Mouse (Mus musculus) macrophage (primary cell): ENCODE results near the gene Acvr2a. TPM values are rescaled to one million over a fixed set of nuclear protein-coding genes. Genes with fewer than 3 reads are reported as not detected.

ENCODE experiments used
- H3K27ac ChIP-seq: fragments of 350-480 bp; formaldehyde crosslinking; 2 replicates; pipeline ENCODE4 v1.9.0; 2021
- H3K36me3 ChIP-seq: fragments of 350-480 bp; formaldehyde crosslinking; 2 replicates; pipeline ENCODE4 v1.9.0; 2021; ENCODE audit errors: inconsistent target
- H3K4me3 ChIP-seq: fragments of 350-480 bp; formaldehyde crosslinking; 2 replicates; pipeline ENCODE4 v1.9.0; 2021; ENCODE audit errors: inconsistent target
- H3K79me2 ChIP-seq: fragments of 350-480 bp; formaldehyde crosslinking; 2 replicates; pipeline ENCODE4 v1.9.0; 2021; ENCODE audit errors: inconsistent target
- WGBS: methylation state at CpG from one replicate; pipeline ENCODE4 v1.1.7; 2026; ENCODE audit warnings: inconsistent platforms; ENCODE audit not compliant: missing documents; 5-methylcytosine and 5-hydroxymethylcytosine counted together
- polyA plus RNA-seq: library from polyadenylated mRNA; stranded (reverse); fragments of 250-400 nt; gene quantifications from 3 replicates; pipeline ENCODE4 v1.2.4, GENCODE M21; 2018; ENCODE audit warnings: inconsistent platforms
- total RNA-seq, 78 experiments: library from RNA; depleted of rRNA; stranded (reverse); fragments of 250-400 nt; gene quantifications; 1 replicate in 9 of 78; 2 replicates in 24 of 78; 3 replicates in 43 of 78; 4 replicates in 2 of 78; pipeline ENCODE4 v1.2.4; 2018; ENCODE audit warnings: inconsistent platforms in 56 of 78

The Acvr2a gene
- 10 to 100 TPM in 18 of 26 experiments, 1 to 10 TPM in 8; 6.9 to 18.0 (median 12.0) TPM for total RNA-seq (2018; cell fraction: chromatin; rRNA removed)
- 1 to 10 TPM; 2.3 to 5.6 (median 3.6) TPM for total RNA-seq (2018; cell fraction: cytosol; rRNA removed)
- total RNA-seq (2018; cell fraction: nucleus; rRNA removed): 10 to 100 TPM in 18 of 26 experiments, 1 to 10 TPM in 8; 7.6 to 19.5 (median 12.6) TPM
- 2.2 to 2.4 TPM (median 2.4 TPM) in 3 replicates for polyA plus RNA-seq

DNA sequence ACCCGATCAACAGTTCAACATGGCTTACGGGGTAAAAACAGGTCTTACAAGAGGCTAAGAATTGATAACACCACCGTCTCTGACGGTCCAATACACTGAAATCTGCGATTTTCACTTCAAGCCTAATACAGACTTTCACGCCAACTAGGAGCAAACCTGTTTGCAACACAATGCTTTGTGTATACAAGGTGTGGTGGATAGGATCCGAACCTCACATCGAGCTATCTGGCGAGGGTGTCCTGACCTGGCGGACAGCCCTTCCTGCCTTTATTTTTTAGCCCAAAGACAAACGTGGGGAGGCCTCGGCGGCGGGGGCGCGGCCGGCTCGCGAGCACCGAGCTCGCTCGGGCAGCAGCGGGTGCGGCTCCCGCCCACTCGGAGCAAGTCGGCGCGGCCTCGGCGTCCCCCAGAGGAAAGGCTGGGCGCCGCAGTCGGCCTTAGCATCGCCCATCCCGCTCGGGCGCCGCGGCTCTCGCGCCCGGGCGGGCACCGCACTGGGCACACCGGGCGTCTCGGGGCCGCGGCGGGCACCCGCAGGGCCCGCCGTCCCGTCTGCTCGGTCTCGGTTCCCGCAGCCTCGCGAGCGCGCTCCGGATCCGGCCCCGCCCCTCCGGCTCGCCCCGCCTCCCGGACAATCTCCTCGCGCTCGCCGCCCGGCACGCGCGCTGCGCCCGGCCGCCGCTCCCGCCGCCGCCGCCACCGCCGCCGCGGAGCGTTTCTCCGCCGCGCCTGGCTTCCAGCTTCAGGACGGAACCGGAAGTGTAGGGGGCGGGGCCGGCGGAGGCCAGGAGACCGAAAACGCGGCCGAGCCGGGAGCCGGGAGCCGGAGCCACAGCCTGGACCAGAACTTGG is at the start of gene Acvr2a:
Gene Acvr2a (plus strand): TSS at position 739 of the 852 bp plus-strand sequence.
- no peaks in the 10 kb centered on the region for H3K36me3 ChIP-seq
- peak within 1 kb of the TSS; percentile 74 for H3K4me3 ChIP-seq
- H3K27ac ChIP-seq: 0 out of 2 replicates have a peak within 1 kb of the TSS, but pooled peaks have one; percentile 7
- whole genome bisulfite sequencing: under 1% methylated on average over 68 of the region's 105 CpGs
- H3K79me2 ChIP-seq: peaks cover 34% of the 10 kb centered on the region

DNA sequence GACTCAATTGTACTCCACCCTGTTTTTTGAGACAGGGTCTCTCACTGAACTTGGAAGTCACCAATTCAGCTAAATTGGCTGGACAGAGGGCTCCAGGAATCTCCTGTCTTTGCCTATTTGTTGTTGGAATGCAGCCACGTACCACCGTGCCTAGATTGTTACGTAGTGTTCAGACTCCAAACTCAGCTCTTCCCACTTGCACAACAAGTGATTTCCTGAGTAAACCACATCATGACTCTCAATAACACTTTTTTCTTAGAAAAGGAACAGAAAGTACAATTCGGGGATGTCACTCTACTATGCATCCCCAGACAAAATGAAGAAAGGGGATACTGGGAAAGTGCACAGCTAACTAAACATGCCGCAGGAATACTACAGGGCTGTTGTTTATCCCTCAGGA is 47.4 kb upstream of the Acvr2a start:
- WGBS: 3% methylated on average over 5 of the region's 5 CpGs
- no peak overlapping the region for H3K4me3 ChIP-seq
- no peaks in the 10 kb centered on the region for H3K36me3 ChIP-seq
- no peak overlapping the region for H3K27ac ChIP-seq
- H3K79me2 ChIP-seq: no peaks in the 10 kb centered on the region

DNA sequence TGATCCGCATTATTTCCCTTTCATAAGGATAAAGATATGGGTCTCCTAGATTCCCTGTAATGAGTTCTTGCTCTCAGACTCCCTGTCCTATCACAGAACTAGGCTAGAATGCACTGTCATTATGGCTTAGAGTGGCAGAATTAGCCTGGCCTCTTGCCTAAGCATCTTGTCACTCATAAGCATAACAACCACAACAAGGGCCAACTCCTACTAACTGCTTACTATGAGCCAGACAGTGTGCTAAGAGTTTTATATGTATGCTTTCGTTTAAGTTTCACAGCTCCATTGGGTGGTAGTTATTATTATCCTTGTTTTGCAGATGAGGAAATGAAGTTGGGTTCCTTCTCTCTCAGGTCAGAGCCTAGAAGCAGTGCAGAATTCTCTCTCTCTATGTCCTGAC is 46.1 kb upstream of the Acvr2a start:
- no peaks in the 10 kb centered on the region for H3K36me3 ChIP-seq
- H3K27ac ChIP-seq: no peak overlapping the region
- 52% methylated on average over 2 of the region's 2 CpGs for WGBS
- H3K4me3 ChIP-seq: no peak overlapping the region
- H3K79me2 ChIP-seq: no peaks in the 10 kb centered on the region

DNA sequence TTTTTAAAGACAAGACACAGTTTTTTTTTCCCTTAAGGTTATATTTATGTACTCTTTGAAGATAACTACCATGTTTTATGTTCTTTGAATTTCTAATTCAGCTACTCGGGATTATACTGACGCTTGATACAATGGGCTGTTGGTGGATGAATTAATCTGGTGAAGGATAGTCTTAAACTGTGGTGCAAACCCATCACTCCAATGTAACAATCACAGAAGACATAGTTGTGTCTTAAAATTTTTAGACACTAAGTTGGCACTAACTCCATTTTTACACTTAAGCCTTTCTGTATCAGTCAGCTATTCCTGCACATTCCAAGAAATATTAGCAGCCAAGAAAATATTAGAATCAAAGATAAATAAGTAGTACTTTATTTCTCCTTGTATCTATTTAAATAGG is 45.7 kb upstream of the Acvr2a start:
- 100% methylated on average over 2 of the region's 2 CpGs for WGBS
- Histone ChIP-seq H3K79me2 (no peaks in the 10 kb centered on the region), H3K27ac (no peak overlapping the region), H3K4me3 (no peak overlapping the region), H3K36me3 (no peaks in the 10 kb centered on the region)

DNA sequence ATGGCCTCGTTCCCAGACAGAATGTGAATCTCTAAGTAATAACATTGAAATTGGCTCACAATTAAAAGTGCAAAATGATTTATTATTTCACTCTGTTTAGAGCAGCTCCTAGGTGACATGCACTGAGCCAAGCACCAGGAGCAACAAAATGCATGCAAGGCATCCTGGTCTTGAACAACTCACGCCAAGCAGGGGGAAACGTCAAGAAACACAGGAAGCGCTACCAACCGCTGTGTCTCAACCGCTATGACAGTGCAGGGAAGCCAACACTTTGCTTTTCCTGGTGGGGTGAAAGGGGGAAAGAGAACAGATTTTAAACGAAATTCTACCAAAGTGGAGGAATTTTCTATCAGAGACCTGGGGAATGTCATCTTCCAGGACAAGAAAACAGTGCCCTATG is 43.8 kb upstream of the Acvr2a start:
- Histone ChIP-seq H3K27ac (no peak overlapping the region), H3K36me3 (no peaks in the 10 kb centered on the region), H3K79me2 (no peaks in the 10 kb centered on the region), H3K4me3 (no peak overlapping the region)
- WGBS: 61% methylated on average over 7 of the region's 7 CpGs

DNA sequence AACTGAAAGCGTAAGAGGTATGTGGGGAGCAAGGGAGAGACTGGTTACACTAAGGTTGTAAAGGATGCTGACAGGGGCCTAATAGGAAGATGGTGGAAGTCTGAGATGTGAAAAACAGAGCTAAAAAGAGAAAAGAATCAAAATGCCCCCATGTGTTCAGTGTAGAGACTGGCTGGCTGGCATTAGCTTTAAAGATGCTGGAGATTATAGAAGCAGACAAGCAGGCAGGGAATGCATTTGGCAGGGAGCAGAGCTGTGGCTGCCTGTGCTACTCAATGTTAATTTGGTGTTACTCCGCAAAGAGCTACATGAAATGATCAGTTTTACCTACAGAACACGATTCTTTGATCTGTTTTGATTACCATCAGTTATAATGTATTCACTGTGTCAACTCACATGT is 43.3 kb upstream of the Acvr2a start:
- no peaks in the 10 kb centered on the region for H3K79me2 ChIP-seq
- no peaks in the 10 kb centered on the region for H3K36me3 ChIP-seq
- 81% methylated on average over 3 of the region's 3 CpGs for WGBS
- H3K4me3 ChIP-seq: no peak overlapping the region
- H3K27ac ChIP-seq: no peak overlapping the region

DNA sequence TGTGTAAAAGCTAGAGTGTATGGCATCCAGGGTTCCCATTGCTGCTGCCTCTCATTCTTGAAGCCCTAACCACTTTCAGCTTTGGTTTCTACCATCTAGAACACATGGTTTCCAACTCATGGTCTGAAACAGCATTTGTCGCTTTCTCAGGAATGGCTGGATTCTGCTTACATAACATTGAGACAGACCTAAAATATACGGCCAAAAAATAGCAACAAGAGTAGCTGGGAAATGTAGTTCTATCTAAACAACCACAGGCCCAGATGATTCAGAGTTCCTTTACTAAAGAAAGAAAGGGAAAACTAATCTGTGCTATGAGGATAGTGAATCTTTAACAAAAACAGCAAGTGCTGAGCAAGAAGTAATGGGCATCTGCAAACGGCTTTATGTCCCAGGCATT is 38.6 kb upstream of the Acvr2a start:
- Histone ChIP-seq H3K4me3 (no peak overlapping the region), H3K79me2 (no peaks in the 10 kb centered on the region)
- 93% methylated on average over 3 of the region's 3 CpGs for WGBS

DNA sequence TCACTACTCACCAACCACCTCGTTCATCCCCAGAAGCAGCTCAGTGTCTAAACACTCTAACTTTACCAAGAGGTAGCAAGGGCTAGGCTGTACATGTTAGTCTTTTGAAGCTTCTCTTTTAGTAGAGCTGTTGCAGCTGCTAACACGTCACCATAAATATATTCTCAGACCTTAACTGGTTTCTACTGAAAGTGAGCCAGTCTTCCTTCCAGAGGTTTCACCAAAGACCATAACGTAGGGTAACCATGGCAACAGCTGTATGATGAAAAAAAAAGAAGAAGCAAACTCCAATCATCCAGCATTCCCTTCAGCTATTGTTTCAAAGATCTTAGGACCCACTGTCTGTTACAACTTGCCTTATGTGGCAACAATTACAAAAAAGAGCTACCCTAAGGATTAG is 25.0 kb upstream of the Acvr2a start:
- Histone ChIP-seq H3K4me3 (no peak overlapping the region), H3K27ac (no peak overlapping the region), H3K36me3 (no peaks in the 10 kb centered on the region), H3K79me2 (no peaks in the 10 kb centered on the region)
- WGBS: 72% methylated on average over 3 of the region's 3 CpGs

More for the DNA sequence above, 38.6 kb upstream of the Acvr2a start:
- no peaks in the 10 kb centered on the region for H3K36me3 ChIP-seq
- H3K27ac ChIP-seq: no peak overlapping the region

DNA sequence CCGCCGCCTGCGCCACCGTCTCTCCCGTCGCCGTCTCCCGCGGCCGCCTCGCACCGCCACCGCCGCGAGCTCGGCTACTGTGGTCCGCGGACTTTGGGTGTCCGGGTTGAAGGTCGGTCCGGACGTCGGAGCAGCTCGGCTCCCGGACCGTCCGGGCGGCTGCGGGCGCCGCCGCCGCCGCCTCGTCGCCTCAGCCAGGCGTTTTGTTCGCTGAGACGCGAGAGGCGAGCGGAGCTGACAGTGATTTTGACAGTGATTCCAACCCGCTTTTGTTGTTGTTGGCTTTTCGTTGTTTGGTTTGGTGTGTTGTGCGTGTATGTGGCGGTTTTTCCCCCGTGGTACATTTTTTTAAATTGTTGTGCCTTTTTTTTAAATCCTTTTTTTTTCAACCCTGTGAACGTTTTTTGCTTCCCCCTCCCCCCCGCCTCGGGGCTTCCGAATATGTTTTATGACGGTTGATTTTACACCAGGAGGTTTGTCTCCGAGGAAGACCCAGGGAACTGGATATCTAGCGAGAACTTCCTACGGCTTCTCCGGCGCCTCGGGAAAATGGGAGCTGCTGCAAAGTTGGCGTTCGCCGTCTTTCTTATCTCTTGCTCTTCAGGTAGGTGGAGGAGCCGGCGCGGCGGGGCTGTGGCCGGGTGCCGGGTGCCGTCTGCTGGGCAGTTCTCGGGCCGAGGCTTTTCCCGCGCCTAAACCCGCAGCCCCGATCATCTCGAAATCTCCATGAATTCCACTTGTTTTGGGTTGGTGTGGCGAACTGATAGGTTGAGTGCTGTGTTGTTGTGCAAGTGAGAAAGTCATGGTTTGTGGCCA is 522 bp downstream of the Acvr2a start:
- H3K27ac ChIP-seq: 0 out of 2 replicates have a peak overlapping the region, but pooled peaks have one; percentile 7
- WGBS: under 1% methylated on average over 76 of the region's 76 CpGs
- H3K36me3 ChIP-seq: no peaks in the 10 kb centered on the region
- H3K4me3 ChIP-seq: peak overlapping the region; percentile 74
- peaks cover 42% of the 10 kb centered on the region for H3K79me2 ChIP-seq

DNA sequence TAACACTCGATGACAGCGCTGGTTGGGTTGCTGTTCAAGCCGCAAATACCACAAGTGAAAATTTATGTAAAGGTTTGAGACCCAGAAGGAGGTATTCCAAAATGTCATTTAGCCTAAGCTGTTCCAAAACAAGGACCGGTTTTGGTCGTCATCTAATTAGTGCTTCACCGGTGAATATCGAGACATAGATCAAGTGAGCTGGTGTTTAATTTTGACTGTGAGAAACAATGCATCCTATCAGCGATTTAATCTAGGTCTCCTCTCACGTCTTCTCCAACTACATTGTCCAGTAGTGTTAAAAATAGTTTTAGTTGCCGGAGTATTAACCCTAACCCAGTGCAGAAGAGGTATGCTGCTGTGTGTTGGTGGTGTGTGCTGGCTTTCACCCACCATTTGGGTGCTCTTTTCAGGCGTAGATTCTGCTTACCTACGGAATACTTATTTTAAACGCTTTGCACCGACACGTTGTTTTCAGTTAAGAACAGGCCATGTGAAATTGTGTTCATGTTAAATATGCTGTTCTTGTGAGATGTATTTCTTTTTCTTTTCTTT is 1.2 kb downstream of the Acvr2a start:
- H3K27ac ChIP-seq: no peak overlapping the region
- peak overlapping the region; percentile 74 for H3K4me3 ChIP-seq
- no peaks in the 10 kb centered on the region for H3K36me3 ChIP-seq
- 7% methylated on average over 15 of the region's 15 CpGs for WGBS
- H3K79me2 ChIP-seq: peaks cover 49% of the 10 kb centered on the region

DNA sequence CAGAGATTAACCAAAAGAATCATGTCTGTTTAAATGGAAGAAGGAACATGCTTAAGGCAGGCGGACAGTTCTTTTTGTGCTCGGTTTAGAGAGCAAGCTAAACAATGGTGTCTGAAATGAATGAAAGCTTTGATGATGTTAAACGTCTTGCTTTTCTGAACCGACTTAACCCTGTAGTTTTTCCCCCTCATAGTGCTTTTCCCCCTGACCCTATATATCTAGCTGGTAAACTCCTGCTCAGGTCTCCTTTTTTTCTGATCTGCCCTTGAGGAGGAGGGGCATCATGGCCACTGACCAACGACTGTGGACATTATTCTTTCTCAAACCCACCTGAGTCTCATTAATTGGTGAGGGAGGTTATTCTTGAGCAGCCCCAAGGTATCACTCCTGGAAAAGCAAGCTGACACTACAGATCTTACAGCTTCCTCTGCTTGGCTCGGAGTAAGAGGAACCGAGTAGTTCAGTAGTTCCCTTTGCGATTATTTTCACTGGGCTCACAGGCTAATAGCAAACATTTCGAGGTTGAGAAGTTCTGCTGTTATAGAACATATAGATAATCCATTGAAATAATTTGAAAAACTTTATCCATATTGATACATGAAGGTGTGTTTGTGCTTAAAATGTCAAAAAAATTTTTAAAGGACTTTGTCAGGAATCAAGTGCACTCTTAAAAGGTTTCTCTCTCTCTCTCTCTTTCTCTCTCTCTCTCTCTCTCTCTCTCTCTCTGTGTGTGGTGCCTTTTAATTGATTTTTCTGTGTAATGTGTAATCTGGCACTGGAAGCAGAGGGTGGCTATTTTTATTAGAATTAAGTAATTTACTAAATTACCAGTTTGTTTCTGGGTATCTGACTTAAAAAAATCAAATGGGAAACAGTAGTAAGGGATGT is 2.5 kb downstream of the Acvr2a start:
- peaks cover 62% of the 10 kb centered on the region for H3K79me2 ChIP-seq
- H3K27ac ChIP-seq: no peak overlapping the region
- WGBS: 14% methylated on average over 9 of the region's 9 CpGs
- H3K36me3 ChIP-seq: no peaks in the 10 kb centered on the region
- H3K4me3 ChIP-seq: no peak overlapping the region

DNA sequence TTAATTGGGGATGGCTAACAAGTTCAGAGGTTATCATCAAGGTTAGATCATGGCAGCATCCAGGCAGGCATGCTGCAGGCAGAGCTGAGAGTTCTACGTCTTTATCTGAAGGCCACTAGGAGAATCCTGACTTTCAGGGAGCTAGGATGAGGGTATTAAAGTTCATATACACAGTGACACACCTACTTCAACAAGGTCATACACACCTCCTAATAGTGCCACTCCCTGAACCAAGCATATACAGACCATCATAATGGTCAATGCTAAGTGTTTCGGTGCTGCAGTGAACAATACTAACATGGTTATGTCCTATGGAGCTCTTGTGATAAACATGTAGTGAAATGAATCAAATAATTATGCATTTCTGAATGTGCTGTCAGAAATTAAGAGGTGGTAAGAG is 12.0 kb downstream of the Acvr2a start:
- Histone ChIP-seq H3K27ac (no peak overlapping the region), H3K36me3 (no peaks in the 10 kb centered on the region), H3K4me3 (no peak overlapping the region), H3K79me2 (peaks cover 89% of the 10 kb centered on the region; the same call in 1 of the 2 replicates)
- WGBS: 84% methylated on average over 2 of the region's 2 CpGs

DNA sequence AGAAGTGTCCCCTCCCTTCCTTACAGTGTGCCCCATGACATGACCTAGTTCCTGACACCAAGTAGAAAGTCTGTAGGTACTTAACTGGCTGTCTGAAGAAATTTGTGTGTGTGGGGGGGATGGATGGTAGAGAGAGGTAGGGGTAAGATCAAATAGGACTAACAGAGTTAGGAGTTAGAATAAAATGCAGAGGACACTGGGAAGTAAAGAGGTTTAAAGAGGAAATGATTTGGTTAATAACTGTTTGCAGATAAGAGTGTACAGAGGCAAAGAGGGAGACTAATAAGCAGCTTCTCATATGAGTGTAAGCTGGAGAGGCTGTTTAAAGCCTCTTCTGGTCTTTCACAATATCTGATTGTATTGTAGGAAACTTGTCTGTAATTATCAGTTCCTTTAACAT is 12.5 kb downstream of the Acvr2a start:
- no peaks in the 10 kb centered on the region for H3K36me3 ChIP-seq
- no peak overlapping the region for H3K27ac ChIP-seq
- no peak overlapping the region for H3K4me3 ChIP-seq
- peaks cover 89% of the 10 kb centered on the region; the same call in 1 of the 2 replicates for H3K79me2 ChIP-seq

DNA sequence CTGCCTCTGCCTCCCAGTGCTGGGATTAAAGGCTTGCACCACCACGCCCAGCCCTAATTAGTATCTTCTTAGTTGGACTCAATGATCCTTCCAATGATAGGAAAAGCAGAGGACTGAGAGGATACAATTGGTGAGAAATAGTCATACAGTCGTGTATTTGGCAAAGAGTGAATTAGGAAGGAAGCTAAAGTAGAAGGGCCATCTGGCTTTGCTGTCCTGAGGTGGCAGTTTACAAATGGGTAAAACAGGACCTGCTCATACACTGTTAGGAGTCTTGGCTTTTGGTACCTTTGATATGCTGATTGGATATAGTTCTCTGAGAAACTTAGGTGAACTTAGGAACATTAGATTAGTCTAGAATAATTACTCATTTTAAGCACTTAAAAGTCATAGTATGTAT is 16.6 kb downstream of the Acvr2a start:
- Histone ChIP-seq H3K79me2 (peaks cover 77% of the 10 kb centered on the region), H3K4me3 (no peak overlapping the region), H3K27ac (no peak overlapping the region), H3K36me3 (no peaks in the 10 kb centered on the region)
- 67% methylated on average over 2 of the region's 2 CpGs for WGBS
